Mouse (Mus musculus) testis, postnatal 14 days (tissue): Measurements from ENCODE around the gene H2-Q7.
"Not testable (repeated sequence)": the region's sequence is repeated elsewhere in the genome, so short reads cannot be mapped to it uniquely, and the experiment has no call there.

ENCODE experiments used
- DNase-seq: peaks from one replicate; pipeline ENCODE4 v3.0.0; 2021; ENCODE audit warnings: low spot score

H2-Q7 gene

DNA sequence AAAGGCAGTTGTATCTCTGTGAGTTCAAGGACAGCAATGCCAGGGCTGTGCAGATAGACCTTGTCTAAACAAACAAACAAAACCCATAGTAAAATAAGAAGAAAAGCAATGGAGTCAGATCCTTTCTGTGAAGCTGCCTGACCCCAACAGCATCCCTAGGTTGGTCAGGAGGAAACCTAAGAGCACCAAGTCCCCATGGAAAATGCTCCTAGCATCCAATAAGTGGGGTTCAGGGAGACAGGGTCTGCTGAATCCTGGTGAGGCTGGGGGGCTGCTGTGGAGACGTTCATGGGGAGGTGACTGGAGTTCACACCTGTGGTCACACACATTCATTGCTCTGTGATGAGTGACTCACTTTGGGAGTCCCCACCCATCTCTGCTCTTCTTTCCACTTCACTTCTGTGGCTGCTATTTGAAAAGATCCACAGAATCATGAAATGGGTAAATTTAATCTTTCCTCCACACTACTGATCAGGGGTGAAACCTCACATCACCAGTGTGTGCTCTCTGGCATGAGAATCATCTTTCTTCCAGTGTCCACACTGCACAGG, 1.5 kb upstream of the H2-Q7 start:
- DNase-seq: not testable (repeated sequence)

DNA sequence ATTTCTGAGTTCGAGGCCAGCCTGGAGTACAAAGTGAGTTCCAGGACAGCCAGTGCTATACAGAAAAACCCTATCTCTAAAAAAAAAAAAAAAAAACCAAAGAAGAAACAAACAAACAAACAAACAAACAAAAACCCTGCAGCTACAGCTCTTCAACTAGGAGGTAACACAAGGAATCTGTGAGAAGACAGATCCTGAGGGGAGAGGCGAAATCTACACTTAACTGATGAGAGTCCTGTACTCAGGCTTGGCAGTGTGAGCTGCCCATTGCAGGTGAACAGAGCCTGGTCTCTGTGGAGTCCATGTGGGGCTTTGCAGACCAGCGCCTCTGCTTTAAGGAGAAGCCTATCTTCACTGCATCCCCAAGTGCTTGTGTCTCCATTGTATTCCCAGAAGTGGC, 560 bp upstream of the H2-Q7 start:
- DNase-seq: not testable (repeated sequence)

DNA sequence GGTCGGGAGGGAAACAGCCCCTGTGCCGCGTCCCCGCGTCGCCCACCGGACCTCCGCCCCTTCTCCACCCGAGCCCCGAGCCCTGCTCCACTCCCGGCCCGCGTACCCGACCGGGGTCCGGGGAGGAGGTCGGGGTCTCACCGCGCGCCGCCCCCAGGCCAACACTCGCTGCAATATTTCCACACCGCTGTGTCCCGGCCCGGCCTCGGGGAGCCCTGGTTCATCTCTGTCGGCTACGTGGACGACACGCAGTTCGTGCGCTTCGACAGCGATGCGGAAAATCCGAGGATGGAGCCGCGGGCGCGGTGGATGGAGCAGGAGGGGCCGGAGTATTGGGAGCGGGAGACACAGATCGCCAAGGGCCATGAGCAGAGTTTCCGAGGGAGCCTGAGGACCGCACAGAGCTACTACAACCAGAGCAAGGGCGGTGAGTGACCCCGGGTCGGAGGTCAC, 366 bp downstream of the H2-Q7 start:
- DNase-seq: not testable (repeated sequence)

DNA sequence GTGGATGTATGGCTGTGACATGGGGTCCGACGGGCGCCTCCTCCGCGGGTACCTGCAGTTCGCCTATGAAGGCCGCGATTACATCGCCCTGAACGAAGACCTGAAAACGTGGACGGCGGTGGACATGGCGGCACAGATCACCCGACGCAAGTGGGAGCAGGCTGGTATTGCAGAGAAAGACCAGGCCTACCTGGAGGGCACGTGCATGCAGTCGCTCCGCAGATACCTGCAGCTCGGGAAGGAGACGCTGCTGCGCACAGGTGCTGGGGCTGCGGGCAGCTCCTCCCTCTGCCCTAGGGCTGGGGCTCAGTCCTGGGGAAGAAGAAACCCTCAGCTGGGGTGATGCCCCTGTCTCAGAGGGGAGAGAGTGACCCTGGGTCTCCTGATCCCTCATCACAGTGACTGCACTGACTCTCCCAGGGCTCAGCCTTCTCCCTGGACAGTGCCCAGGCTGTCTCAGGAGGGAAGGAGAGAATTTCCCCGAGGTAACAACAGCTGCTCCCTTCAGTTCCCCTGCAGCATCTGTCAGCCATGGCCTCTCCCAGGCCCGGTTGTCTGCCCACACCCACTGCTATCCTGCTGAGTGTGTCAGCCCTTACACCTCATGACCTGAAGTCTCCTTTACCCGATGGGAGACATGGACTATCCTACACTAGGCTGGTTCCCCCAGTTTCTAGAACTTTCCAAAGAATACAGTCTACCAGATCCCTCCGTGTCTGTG, 1.1 kb downstream of the H2-Q7 start:
- DNase-seq: not testable (repeated sequence)

DNA sequence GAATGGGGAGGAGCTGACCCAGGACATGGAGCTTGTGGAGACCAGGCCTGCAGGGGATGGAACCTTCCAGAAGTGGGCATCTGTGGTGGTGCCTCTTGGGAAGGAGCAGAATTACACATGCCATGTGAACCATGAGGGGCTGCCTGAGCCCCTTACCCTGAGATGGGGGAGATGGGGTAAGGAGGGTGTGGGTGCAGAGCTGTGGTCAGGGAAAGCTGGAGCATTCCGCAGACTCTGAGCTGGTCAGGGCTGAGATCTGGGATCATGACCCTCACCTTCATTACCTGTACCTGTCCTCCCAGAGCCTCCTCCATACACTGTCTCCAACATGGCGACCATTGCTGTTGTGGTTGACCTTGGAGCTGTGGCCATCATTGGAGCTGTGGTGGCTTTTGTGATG, 3.4 kb downstream of the H2-Q7 start:
- DNase-seq: not testable (repeated sequence)

DNA sequence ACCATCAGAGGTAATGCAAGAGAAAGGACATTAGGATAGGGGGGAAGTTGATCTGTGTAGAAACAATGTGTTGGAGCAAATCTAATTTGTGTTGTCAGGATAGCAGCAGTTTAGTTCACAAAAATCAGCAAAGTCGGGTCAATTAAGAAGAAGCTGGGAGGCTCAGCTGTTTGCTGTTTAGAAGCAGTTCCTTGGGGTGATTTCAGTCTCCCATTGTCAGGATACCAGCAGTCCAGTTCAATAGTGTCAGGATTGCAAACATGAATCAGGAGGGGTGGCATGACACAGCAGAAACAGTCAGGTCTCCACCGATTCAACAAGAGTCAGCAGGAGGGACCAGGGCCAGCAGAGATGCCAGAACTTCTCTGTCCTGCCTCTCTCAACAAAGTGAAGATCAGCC, 5.6 kb downstream of the H2-Q7 start:
- not testable (repeated sequence) for DNase-seq

DNA sequence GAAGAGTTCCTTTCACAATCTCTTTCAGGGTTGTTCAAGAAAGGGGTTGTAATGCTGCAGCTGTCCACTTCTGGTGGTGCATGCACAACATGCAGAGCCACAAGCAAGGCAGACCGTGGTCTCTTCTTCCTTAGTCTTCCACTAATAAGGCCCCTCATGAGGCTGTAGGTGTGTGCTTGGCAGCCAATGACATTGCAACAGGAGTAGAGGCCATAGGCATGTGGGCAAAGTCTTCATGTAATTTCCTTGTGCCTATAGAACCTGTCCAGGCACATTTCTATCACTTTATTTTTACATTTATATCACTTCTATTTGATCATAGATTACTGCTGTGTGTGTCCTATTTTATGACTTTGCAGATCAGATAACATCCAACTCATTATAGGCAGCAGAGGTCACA, 19.3 kb downstream of the H2-Q7 start:
- not testable (repeated sequence) for DNase-seq

DNA sequence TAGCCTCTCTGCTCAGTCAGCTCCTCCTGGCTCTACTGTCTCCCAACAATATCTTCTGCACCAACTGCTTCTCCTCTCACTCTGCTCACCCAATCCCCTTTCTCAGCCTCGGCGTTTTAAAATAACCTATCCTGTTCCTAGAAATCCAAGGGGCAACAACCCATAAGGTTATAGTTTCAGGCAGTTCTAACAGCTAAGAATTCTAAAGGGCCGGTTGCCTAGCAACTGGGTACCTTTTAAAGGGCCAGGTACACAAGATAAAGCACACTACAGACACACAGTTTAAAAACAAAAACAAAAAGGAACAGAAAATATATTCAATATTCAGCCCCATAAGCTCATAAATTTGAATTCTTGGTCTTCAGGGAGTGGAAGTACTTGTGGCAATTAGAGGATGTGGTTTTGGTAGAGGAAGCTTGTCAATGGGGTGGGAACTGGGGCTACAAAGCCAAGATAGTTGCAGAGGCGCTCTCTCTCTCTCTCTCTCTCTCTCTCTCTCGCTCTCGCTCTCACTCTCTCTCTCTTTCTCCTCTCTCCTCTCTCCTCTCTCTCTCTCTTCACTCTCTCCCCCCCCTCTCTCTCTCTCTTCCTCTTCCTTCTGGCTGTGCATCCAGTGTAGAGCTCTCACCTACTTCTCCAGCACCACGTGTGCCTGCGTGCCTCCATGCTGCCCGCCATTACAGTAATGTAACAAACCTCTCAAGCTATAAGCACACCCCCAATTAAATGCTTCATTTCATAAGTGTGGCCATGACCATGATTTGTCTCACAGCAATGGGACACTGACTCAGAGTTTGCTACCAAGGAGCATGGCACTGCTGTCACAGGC, 21.8 kb downstream of the H2-Q7 start:
- DNase-seq: not testable (repeated sequence)

DNA sequence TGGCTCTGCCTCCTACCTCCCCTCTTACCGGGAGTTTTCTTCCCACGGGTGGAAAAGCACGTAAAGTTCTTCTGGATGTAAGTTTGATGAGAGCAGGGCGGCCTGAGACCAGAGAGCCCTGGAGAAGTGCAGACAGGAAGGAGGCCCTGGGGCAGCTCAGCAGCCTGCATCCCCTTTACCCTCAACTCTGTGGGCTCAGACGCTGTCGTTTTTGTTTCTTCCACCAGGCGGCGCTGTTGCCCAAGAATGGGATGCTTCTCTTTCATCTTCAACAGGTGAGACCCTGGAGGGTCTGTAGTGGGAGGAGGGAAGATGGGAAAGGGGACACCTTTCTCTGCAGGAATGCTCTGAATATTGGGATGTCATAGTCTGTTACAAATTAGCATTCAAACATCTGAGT, 26.7 kb downstream of the H2-Q7 start:
- DNase-seq: not testable (repeated sequence)

DNA sequence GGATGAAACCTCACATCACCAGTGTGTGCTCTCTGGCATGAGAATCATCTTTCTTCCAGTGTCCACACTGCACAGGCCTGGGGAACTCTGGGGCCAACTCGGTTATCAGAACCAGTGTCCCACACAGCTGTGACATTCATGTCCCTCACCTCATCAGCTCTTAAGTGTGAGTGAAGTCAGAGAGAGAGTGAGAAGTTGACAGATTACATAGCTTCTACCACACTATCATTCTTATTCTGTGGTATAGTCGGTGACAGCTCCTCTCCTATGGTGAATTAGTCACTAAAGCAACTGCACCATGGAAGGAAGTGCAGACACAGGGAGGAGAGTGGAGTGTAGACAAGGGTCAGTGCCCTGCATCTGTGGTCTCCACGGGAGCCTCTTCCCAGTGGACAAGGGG, 30.0 kb downstream of the H2-Q7 start:
- not testable (repeated sequence) for DNase-seq

DNA sequence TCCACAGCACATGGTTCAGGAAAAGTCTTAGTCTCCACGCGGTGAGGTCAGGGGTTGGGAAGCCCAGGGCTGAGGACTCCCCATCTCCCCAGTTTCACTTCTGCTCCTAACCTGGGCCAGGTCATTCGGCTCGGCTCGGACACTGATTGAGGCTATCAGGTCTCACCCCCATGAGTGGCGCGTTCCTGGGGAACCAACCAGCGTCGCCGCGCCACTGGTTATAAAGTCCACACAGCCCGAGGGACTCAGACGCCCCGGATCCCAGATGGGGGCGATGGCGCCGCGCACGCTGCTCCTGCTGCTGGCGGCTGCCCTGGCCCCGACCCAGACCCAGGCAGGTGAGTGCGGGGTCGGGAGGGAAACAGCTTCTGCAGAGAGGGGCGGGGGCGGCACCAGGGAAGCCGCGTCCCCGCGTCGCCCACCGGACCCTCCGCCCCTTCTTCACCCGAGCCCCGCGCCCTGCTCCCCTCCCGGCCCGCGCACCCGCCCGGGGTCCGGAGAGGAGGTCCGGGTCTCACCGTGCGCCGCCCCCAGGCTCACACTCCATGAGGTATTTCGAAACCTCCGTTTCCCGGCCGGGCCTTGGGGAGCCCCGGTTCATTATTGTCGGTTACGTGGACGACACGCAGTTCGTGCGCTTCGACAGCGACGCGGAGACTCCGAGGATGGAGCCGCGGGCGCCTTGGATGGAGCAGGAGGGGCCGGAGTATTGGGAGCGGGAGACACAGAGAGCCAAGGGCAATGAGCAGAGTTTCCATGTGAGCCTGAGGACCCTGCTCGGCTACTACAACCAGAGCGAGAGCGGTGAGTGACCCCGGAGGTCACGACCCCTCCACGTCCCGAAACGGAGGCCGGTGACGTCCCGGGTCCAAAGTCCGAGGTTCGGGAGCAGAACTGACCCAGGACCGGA, 31.1 kb downstream of the H2-Q7 start, which contains the start of gene H2-Q10:
Gene H2-Q10 (plus strand): TSS at position 248 of the 910 bp plus-strand sequence.
- no peak for DNase-seq

DNA sequence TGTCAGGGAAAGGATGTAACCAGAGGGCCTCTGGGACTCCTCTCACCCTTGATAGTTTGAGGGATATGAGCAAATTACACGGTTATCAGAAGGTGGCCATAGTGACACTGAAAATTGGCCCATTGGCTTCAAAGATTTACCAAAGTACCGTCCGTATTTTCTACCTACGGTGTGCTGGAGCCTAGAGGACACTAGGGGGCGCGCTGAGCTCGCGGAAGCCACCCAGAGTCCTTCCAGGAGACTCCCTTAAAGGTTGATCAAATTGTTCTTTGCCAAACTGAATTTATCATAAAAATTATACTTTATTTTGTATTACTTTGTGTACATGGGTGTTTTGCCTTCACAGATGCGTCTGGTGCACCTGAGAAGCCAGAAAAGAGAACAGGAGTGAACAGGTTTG, 45.1 kb downstream of the H2-Q7 start:
- DNase-seq: peak; percentile 50

DNA sequence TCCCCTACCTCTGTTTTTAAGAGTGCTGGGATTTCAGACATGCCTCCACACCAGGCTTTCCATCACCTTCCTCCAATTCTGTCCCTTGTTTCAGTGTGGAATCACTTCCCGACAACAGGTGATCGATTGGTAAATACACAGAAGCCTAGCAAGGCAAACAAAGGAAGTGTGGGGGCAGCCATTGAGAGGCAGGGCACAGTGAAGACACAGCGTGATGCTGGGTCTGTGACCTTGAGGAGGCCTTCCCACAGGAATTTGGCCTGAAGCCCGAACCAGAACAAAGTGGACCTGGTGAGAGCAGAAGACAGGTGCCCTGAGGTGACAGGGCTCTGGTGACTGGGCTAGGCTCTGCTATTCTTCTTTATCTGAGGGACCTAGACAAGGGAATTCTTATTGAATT, 46.7 kb downstream of the H2-Q7 start:
- peak; percentile 48 for DNase-seq

DNA sequence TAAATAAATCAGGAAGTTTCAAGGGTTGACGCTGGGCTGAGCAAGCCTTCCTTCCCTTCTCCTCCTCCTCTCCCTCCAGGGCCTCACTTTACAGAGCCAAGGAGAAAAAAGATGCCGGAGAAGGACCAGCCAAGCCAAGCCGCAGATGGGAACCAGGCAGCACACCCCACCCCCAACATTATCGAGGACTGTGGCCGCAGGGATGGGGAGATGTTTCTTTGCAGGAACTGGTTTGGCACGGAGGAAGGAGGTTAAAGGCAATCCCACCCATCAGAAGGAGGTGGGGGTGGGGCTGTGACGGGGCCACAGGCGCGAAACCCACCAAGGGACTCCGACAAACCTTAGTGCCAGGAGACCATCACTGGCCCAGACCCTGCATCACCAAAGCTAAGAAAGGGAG, 47.8 kb downstream of the H2-Q7 start:
- DNase-seq: no peak

DNA sequence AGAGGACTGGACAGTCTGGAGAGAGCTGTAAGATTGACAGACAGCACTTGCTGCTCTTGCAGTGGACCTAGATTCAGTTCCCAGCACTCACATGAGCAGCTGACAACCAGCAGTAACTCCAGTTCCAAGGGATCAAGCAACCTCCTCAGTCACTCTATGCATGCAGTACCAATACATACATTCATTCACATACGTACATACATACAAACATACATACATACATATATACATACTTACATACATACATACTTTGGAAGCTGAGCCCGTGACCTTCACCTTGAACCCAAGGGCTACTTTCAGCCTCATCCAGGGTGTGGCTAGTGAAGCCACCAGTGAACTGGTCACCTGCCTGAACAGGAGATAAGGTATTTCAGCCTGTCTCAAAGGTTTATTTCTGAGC, 49.1 kb downstream of the H2-Q7 start:
- no peak for DNase-seq

DNA sequence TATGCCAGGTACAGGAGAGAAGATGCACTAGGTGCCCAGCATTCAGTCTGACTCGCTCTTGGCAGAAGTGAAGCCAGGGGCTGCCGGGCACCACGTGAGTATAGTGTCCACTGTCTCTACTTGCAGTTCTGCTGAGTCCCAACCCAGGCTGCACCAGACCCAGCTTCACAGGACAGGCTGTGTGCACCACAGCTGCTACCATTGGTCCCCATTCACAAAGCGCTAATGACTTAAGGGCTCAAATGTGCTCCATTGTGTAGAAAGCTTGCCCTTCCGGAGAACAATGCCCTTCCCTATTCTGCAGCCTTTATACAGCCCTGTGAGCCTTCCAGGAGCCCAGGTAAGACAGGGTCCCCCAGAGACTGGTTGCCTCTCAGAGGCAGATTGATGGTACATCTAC, 51.4 kb downstream of the H2-Q7 start:
- DNase-seq: no peak
